Mouse (Mus musculus) neural tube, embryonic 12.5 days (tissue): ENCODE measurements around the gene Jag2. TPM values are rescaled to one million over a fixed set of nuclear protein-coding genes. Genes with fewer than 3 reads are reported as not detected.

ENCODE experiments used
- ATAC-seq: fragments of 200-750 bp; cut with Nextera tagmentation; 2 replicates; pipeline ENCODE4 v1.8.0; 2017; ENCODE audit warnings: low read depth, mild to moderate bottlenecking, moderate TSS enrichment, moderate library complexity; ENCODE audit not compliant: low FRiP score
- H3K27ac ChIP-seq: fragments of 300-500 bp; sonication (generic); 2 replicates; pipeline ENCODE4 v1.5.1; 2016
- H3K27me3 ChIP-seq: fragments of 300-500 bp; sonication (generic); replicated peaks from 2 replicates; pipeline ENCODE4 v1.6.1; 2016; ENCODE audit warnings: mild to moderate bottlenecking
- H3K36me3 ChIP-seq: fragments of 300-500 bp; sonication (generic); 2 replicates; pipeline ENCODE4 v1.6.1; 2016; ENCODE audit warnings: mild to moderate bottlenecking
- H3K4me1 ChIP-seq: fragments of 300-500 bp; sonication (generic); 2 replicates; pipeline ENCODE4 v1.6.1; 2016
- H3K4me2 ChIP-seq: fragments of 300-500 bp; sonication (generic); replicated peaks from 2 replicates; pipeline ENCODE4 v1.6.1; 2016; ENCODE audit warnings: mild to moderate bottlenecking
- H3K4me3 ChIP-seq: fragments of 300-500 bp; sonication (generic); 2 replicates; pipeline ENCODE4 v1.5.1; 2016
- H3K9ac ChIP-seq: fragments of 300-500 bp; sonication (generic); 2 replicates; pipeline ENCODE4 v1.6.1; 2016; ENCODE audit warnings: mild to moderate bottlenecking
- H3K9me3 ChIP-seq: fragments of 300-500 bp; sonication (generic); 2 replicates; pipeline ENCODE4 v1.6.1; 2016; ENCODE audit warnings: mild to moderate bottlenecking
- WGBS: fragments of 180-500 bp; shearing (Covaris S2); methylation state at CpG from one replicate; pipeline ENCODE4 v1.1.7; 2016; 5-methylcytosine and 5-hydroxymethylcytosine counted together
- polyA plus RNA-seq: library from polyadenylated mRNA; unstranded; fragments of >200 nt; fragmentation: Nextera tagmentation; extraction: Ambion mirVana; gene quantifications from 2 replicates; pipeline ENCODE4 v1.2.1, GENCODE M21; 2016

Gene Jag2
- polyA plus RNA-seq, 1 experiment from 2014 or later: 9.7 TPM

GRCm38 (mm10) chr12:112952926-112953565 is 23.5 kb upstream of the Jag2 start:
- 76% methylated on average over 3 of the region's 3 CpGs for WGBS
- no peak overlapping the region for H3K9ac ChIP-seq
- no peaks in the 10 kb centered on the region; the same call in 1 of the 2 replicates for H3K27me3 ChIP-seq
- 0 out of 2 replicates have a peak, but pooled peaks cover 7% of the 10 kb centered on the region for H3K36me3 ChIP-seq
- no peaks in the 10 kb centered on the region for H3K9me3 ChIP-seq
- ATAC-seq: no peak
- no peak overlapping the region for H3K27ac ChIP-seq
- no peak overlapping the region for H3K4me3 ChIP-seq
- peaks cover 18% of the 10 kb centered on the region for H3K4me1 ChIP-seq
- H3K4me2 ChIP-seq: no peak overlapping the region

GRCm38 (mm10) chr12:112952433-112952832 is 22.9 kb upstream of the Jag2 start:
- no peak for ATAC-seq
- H3K4me3 ChIP-seq: no peak overlapping the region
- 72% methylated on average over 8 of the region's 8 CpGs for WGBS
- H3K27me3 ChIP-seq: no peaks in the 10 kb centered on the region; the same call in 1 of the 2 replicates
- H3K4me1 ChIP-seq: peaks cover 18% of the 10 kb centered on the region
- 0 out of 2 replicates have a peak, but pooled peaks cover 4% of the 10 kb centered on the region for H3K36me3 ChIP-seq
- no peaks in the 10 kb centered on the region for H3K9me3 ChIP-seq
- H3K27ac ChIP-seq: no peak overlapping the region
- H3K9ac ChIP-seq: no peak overlapping the region
- no peak overlapping the region for H3K4me2 ChIP-seq

DNA sequence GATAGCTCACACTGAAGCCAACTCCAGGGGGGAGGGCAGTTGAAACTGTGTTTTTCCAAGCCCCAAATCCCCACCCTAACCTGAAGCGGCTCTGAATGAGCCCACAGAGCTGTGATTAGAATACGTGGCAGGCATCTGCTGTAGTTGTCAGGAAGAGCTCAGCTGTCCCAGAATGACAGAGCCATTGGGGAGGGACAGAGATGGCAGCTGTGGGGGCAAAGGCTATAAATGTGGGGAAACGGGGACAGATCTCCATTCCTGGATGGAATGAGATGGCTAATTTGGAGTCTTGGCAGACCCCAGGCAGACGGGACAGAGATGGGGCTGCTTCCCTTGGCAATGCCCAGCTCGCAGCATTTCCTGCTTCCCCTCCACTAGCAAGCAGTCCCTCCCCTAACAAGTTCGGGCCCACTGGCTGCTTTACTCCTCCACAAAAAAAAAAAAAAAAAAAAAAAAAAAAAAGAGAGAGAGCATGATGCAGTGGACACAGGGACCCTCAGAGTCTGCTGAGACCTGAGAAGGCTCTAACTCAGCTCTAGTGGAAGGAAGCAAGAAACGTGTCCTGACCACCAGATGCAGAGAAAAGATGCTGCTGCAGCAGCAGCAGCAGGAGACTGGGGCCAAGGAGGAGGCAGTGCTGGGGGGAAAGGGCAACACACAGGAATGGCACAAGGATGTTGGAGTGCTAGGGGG is 21.7 kb upstream of the Jag2 start:
- Histone ChIP-seq H3K4me3 (no peak overlapping the region), H3K4me2 (peak overlapping the region; percentile 85), H3K9ac (0 out of 2 replicates have a peak overlapping the region, but pooled peaks have one; percentile 86), H3K36me3 (0 out of 2 replicates have a peak, but pooled peaks cover under 1% of the 10 kb centered on the region), H3K27ac (peak overlapping the region; percentile 59), H3K4me1 (peaks cover 18% of the 10 kb centered on the region), H3K27me3 (no peaks in the 10 kb centered on the region; the same call in 1 of the 2 replicates), H3K9me3 (no peaks in the 10 kb centered on the region)
- WGBS: 21% methylated on average over 7 of the region's 7 CpGs
- no peak for ATAC-seq

- Histone ChIP-seq H3K4me3 (peak overlapping the region; percentile 62), H3K9me3 (no peaks in the 10 kb centered on the region), H3K9ac (peak overlapping the region; percentile 86; the same call in 1 of the 2 replicates), H3K27ac (peak overlapping the region; percentile 59), H3K4me1 (peaks cover 18% of the 10 kb centered on the region), H3K4me2 (peak overlapping the region; percentile 85), H3K27me3 (no peaks in the 10 kb centered on the region; the same call in 1 of the 2 replicates), H3K36me3 (no peaks in the 10 kb centered on the region)
- 6% methylated on average over 6 of the region's 6 CpGs for WGBS
- peak; percentile 20; the same call in 1 of the 2 replicates for ATAC-seq
Measured at GRCm38 (mm10) chr12:112950761-112951129, 21.2 kb upstream of the Jag2 start.

- no peaks in the 10 kb centered on the region; the same call in 1 of the 2 replicates for H3K27me3 ChIP-seq
- no peaks in the 10 kb centered on the region for H3K36me3 ChIP-seq
- H3K4me3 ChIP-seq: peak overlapping the region; percentile 62
- peak overlapping the region; percentile 86 for H3K9ac ChIP-seq
- H3K4me2 ChIP-seq: peak overlapping the region; percentile 85
- under 1% methylated on average over 58 of the region's 58 CpGs for WGBS
- H3K27ac ChIP-seq: peak overlapping the region; percentile 59
- H3K9me3 ChIP-seq: no peaks in the 10 kb centered on the region
- ATAC-seq: peak; percentile 84
- peaks cover 18% of the 10 kb centered on the region for H3K4me1 ChIP-seq
Measured at GRCm38 (mm10) chr12:112950040-112950760, 20.6 kb upstream of the Jag2 start.

GRCm38 (mm10) chr12:112947307-112947706 is 17.7 kb upstream of the Jag2 start:
- Histone ChIP-seq H3K27me3 (no peaks in the 10 kb centered on the region), H3K4me3 (no peak overlapping the region), H3K36me3 (no peaks in the 10 kb centered on the region), H3K9me3 (no peaks in the 10 kb centered on the region), H3K4me2 (no peak overlapping the region), H3K9ac (no peak overlapping the region), H3K27ac (no peak overlapping the region), H3K4me1 (peaks cover 21% of the 10 kb centered on the region)
- 22% methylated on average over 4 of the region's 4 CpGs for WGBS
- no peak for ATAC-seq

- Histone ChIP-seq H3K27me3 (no peaks in the 10 kb centered on the region), H3K9ac (no peak overlapping the region), H3K27ac (no peak overlapping the region)
Measured at GRCm38 (mm10) chr12:112943669-112944068, 14.1 kb upstream of the Jag2 start.

DNA sequence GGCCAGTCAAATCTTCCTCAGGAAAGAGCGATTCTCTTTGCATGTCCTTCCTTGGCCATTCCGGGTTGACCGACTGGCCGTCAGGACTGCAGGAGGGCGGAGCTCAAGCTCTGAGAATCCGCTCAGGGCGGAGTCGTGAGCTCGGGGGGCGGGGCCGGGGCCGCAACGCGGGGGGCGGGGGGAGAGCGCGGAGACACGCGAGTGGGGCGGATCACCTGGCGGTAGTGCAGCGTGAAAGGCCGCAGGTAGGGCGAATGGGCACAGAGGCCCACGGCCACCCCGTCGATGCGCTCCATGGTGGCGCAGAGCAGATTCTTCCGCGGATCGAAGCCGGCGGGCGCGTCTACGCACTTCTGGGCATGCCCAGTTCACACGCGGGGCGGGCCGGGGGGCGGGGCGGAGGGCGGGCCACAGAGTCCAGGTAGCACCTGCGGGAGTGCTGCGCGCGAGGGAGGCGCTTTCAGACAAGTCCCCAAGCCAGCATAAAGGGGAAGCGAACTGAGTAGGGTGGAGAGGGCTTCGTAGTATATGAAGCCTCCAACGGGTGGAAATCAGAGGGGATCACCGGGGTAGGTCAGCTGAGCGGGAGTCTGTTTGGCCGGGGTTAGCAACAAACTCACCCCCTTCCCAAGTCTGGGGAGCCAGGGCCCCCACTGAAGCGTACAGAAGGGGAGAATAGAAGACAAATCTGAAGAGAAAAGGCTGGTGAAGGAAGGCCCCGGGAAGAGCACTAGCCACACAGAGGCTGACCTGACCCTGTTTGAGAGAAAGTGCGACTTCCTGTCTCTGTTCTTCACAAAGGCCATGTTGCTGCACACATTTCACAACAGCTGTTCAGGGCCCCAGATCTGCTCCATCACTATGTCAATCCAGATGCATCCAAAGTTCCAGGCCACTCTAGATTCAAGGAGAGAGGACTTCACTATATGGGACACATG is 12.5 kb upstream of the Jag2 start, which contains the start of gene Nudt14:
Gene Nudt14, minus strand, starts transcription at position 349 of the 938 bp plus-strand sequence.
- peak within 1 kb of the TSS; percentile 72 for H3K4me2 ChIP-seq
- no peaks in the 10 kb centered on the region for H3K9me3 ChIP-seq
- H3K4me3 ChIP-seq: peak within 1 kb of the TSS; percentile 76
- peak within 1 kb of the TSS; percentile 76 for H3K9ac ChIP-seq
- H3K36me3 ChIP-seq: no peaks in the 10 kb centered on the region
- H3K4me1 ChIP-seq: peaks cover 34% of the 10 kb centered on the region
- whole genome bisulfite sequencing: 3% methylated on average over 54 of the region's 58 CpGs
- ATAC-seq: peak; percentile 81
- H3K27ac ChIP-seq: no peak within 1 kb of the TSS
- H3K27me3 ChIP-seq: no peaks in the 10 kb centered on the region

More at GRCm38 (mm10) chr12:112943669-112944068, 14.1 kb upstream of the Jag2 start:
- Histone ChIP-seq H3K4me3 (no peak overlapping the region), H3K36me3 (no peaks in the 10 kb centered on the region), H3K4me1 (peaks cover 24% of the 10 kb centered on the region), H3K4me2 (no peak overlapping the region), H3K9me3 (no peaks in the 10 kb centered on the region)
- 85% methylated on average over 2 of the region's 2 CpGs for WGBS
- ATAC-seq: no peak

GRCm38 (mm10) chr12:112941156-112941775 is 11.7 kb upstream of the Jag2 start:
- no peak for ATAC-seq
- Histone ChIP-seq H3K4me3 (peak overlapping the region; percentile 76), H3K4me2 (peak overlapping the region; percentile 72), H3K9me3 (no peaks in the 10 kb centered on the region), H3K4me1 (peaks cover 34% of the 10 kb centered on the region), H3K9ac (peak overlapping the region; percentile 76), H3K27ac (no peak overlapping the region), H3K36me3 (no peaks in the 10 kb centered on the region), H3K27me3 (no peaks in the 10 kb centered on the region)
- WGBS: 44% methylated on average over 10 of the region's 10 CpGs

DNA sequence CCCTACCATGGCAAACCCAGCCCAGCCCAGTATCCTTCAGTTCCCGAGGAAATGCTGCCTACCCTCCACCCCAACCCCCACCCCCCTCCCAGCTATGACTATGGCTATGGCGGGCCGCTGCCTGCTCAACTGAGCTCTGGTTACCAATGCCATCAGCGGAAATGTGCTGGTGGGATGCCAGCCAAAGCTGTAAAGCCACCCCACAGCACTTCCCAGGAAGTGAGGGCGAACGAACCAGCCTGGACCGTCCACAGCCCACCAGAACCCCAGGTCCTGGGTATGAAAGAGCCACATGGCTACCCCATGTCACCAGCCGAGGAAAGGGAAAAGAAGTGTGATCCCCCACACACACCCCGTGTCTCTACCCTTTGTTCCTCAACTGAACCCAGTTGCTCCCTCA is 11.1 kb upstream of the Jag2 start:
- 82% methylated on average over 9 of the region's 9 CpGs for WGBS
- H3K27me3 ChIP-seq: no peaks in the 10 kb centered on the region
- H3K9ac ChIP-seq: no peak overlapping the region
- ATAC-seq: no peak
- H3K4me1 ChIP-seq: peaks cover 34% of the 10 kb centered on the region
- H3K27ac ChIP-seq: no peak overlapping the region
- H3K4me3 ChIP-seq: no peak overlapping the region
- H3K4me2 ChIP-seq: peak overlapping the region; percentile 72; the same call in 1 of the 2 replicates
- no peaks in the 10 kb centered on the region for H3K36me3 ChIP-seq
- H3K9me3 ChIP-seq: no peaks in the 10 kb centered on the region

GRCm38 (mm10) chr12:112940238-112940637 is 10.7 kb upstream of the Jag2 start:
- no peak overlapping the region for H3K9ac ChIP-seq
- 91% methylated on average over 4 of the region's 4 CpGs for WGBS

More at GRCm38 (mm10) chr12:112940238-112940637, 10.7 kb upstream of the Jag2 start:
- Histone ChIP-seq H3K4me1 (peaks cover 34% of the 10 kb centered on the region), H3K27ac (no peak overlapping the region), H3K4me3 (no peak overlapping the region), H3K36me3 (no peaks in the 10 kb centered on the region), H3K4me2 (no peak overlapping the region), H3K9me3 (no peaks in the 10 kb centered on the region), H3K27me3 (no peaks in the 10 kb centered on the region)
- no peak for ATAC-seq
